Mouse (Mus musculus): ENCODE data around the gene Mknk2.

- TF ChIP-seq POLR2A (IDR thresholded peaks at IDR 0.05; ENCODE audit: low read depth, low read length) (no peak), CTCF (conservative IDR thresholded peaks at IDR 0.05; ENCODE audit: insufficient read depth, insufficient read length, low read depth, low read length) (no peak)
Measured at GRCm38 (mm10) chr10:80635345-80635744, 42.6 kb downstream of the Mknk2 start.

Measured in kidney, adult 2 months (tissue).